Mouse (Mus musculus) hindbrain, postnatal 0 days (tissue): Measurements from ENCODE around the gene Wipi1. TPM values are rescaled to one million over a fixed set of nuclear protein-coding genes. Genes with fewer than 3 reads are reported as not detected.
"Not testable (repeated sequence)": the region's sequence is repeated elsewhere in the genome, so short reads cannot be mapped to it uniquely, and the experiment has no call there.

Experiments
- ATAC-seq: fragments of 200-750 bp; cut with Nextera tagmentation; 2 replicates; pipeline ENCODE4 v1.8.0; 2017; ENCODE audit warnings: mild to moderate bottlenecking, moderate TSS enrichment, moderate library complexity
- DNase-seq: peaks from one replicate; pipeline ENCODE4 v3.0.0-alpha.2; 2015; ENCODE audit warnings: low spot score
- H3K27ac ChIP-seq: fragments of 300-500 bp; sonication (generic); 2 replicates; pipeline ENCODE4 v1.5.1; 2014; ENCODE audit warnings: mild to moderate bottlenecking
- H3K27me3 ChIP-seq: fragments of 300-500 bp; sonication (generic); 2 replicates; pipeline ENCODE4 v1.6.1; 2014; ENCODE audit warnings: low read length, mixed read lengths; ENCODE audit not compliant: insufficient read depth
- H3K36me3 ChIP-seq: fragments of 300-500 bp; sonication (generic); 2 replicates; pipeline ENCODE4 v1.6.1; 2014; ENCODE audit warnings: low read length, mixed read lengths; ENCODE audit not compliant: insufficient read depth
- H3K4me1 ChIP-seq: fragments of 300-500 bp; sonication (generic); 2 replicates; pipeline ENCODE4 v1.6.1; 2014; ENCODE audit warnings: antibody characterized with exemption, low read length, mixed read lengths; ENCODE audit not compliant: insufficient read depth
- H3K4me2 ChIP-seq: fragments of 300-500 bp; sonication (generic); 2 replicates; pipeline ENCODE4 v1.6.1; 2014; ENCODE audit warnings: low read depth, mild to moderate bottlenecking, low read length, moderate library complexity, mixed read lengths
- H3K4me3 ChIP-seq: fragments of 300-500 bp; sonication (generic); 2 replicates; pipeline ENCODE4 v1.5.1; 2014; ENCODE audit warnings: low read length
- H3K9ac ChIP-seq: fragments of 300-500 bp; sonication (generic); replicated peaks from 2 replicates; pipeline ENCODE4 v1.6.1; 2014; ENCODE audit warnings: mild to moderate bottlenecking, low read length, moderate library complexity, mixed read lengths
- H3K9me3 ChIP-seq: fragments of 300-500 bp; sonication (generic); 2 replicates; pipeline ENCODE4 v1.6.1; 2016; ENCODE audit warnings: low read length, mixed read lengths
- CTCF ChIP-seq: IDR thresholded peaks from 2 replicates; pipeline ENCODE4 v1.5.1; 2016; ENCODE audit warnings: antibody characterized with exemption, control low read depth, low read depth
- WGBS: fragments of 180-500 bp; shearing (Covaris S2); extraction: QIAGEN DNeasy Blood & Tissue Kit; methylation state at CpG from one replicate; pipeline ENCODE4 v1.1.7; 2014; 5-methylcytosine and 5-hydroxymethylcytosine counted together
- polyA plus RNA-seq: library from polyadenylated mRNA; unstranded; fragments of >200 nt; fragmentation: Nextera tagmentation; extraction: Ambion mirVana; gene quantifications from 2 replicates; pipeline ENCODE4 v1.2.1, GENCODE M21; 2015
- total RNA-seq: library from RNA; depleted of rRNA; stranded (reverse); fragments of >200 nt; gene quantifications from 2 replicates; pipeline ENCODE4 v1.2.3, GENCODE M21; 2014; rRNA removed

The Wipi1 gene
- total RNA-seq (14.6 and 23.3 TPM in 2 replicates), polyA plus RNA-seq (21.0 and 23.5 TPM in 2 replicates)

- Histone ChIP-seq H3K4me3 (peak within 1 kb of the TSS; percentile 79), H3K4me2 (peak within 1 kb of the TSS; percentile 83), H3K27ac (peak within 1 kb of the TSS; percentile 87), H3K27me3 (no peaks in the 10 kb centered on the region), H3K9me3 (no peaks in the 10 kb centered on the region), H3K9ac (peak within 1 kb of the TSS; percentile 86), H3K36me3 (no peaks in the 10 kb centered on the region), H3K4me1 (no peaks in the 10 kb centered on the region; the same call in 1 of the 2 replicates)
- peak; percentile 98 for ATAC-seq
- DNase-seq, result peak; percentile 98
- under 1% methylated on average over 56 of the region's 58 CpGs for WGBS
- TF ChIP-seq CTCF, result no peak
Measured at GRCm38 (mm10) chr11:109611303-109612149, at the start of gene Wipi1. TSS of gene Wipi1 (minus strand) at chr11:109611967.

GRCm38 (mm10) chr11:109660526-109660925 lies 48.8 kb upstream of the Wipi1 start:
- WGBS, result 92% methylated on average over 8 of the region's 8 CpGs
- H3K36me3 ChIP-seq, result peaks cover 53% of the 10 kb centered on the region
- not testable (repeated sequence) for H3K4me2 ChIP-seq, H3K27ac ChIP-seq, H3K4me3 ChIP-seq, H3K4me1 ChIP-seq, H3K27me3 ChIP-seq, H3K9ac ChIP-seq, H3K9me3 ChIP-seq, ATAC-seq, DNase-seq

GRCm38 (mm10) chr11:109656232-109656631 lies 44.5 kb upstream of the Wipi1 start:
- Histone ChIP-seq H3K36me3 (peaks cover 32% of the 10 kb centered on the region), H3K4me2 (no peak overlapping the region), H3K9ac (no peak overlapping the region), H3K27ac (no peak overlapping the region), H3K27me3 (no peaks in the 10 kb centered on the region), H3K4me3 (no peak overlapping the region), H3K9me3 (no peaks in the 10 kb centered on the region), H3K4me1 (peaks cover 12% of the 10 kb centered on the region)
- ATAC-seq (no peak), DNase-seq (no peak)
- no peak for TF ChIP-seq CTCF
- WGBS, result 91% methylated on average over 7 of the region's 7 CpGs

- 86% methylated on average over 6 of the region's 6 CpGs for WGBS
Measured at GRCm38 (mm10) chr11:109654581-109654980, 42.8 kb upstream of the Wipi1 start.

GRCm38 (mm10) chr11:109653201-109653600 lies 41.4 kb upstream of the Wipi1 start:
- ATAC-seq (no peak), DNase-seq (no peak)
- H3K27ac ChIP-seq, result no peak overlapping the region
- H3K4me2 ChIP-seq, result peak overlapping the region; percentile 84
- no peaks in the 10 kb centered on the region for H3K27me3 ChIP-seq
- H3K9me3 ChIP-seq, result no peaks in the 10 kb centered on the region
- H3K4me1 ChIP-seq, result peaks cover 28% of the 10 kb centered on the region
- 57% methylated on average over 8 of the region's 8 CpGs for WGBS
- peaks cover 16% of the 10 kb centered on the region; the same call in 1 of the 2 replicates for H3K36me3 ChIP-seq
- TF ChIP-seq CTCF, result no peak
- peak overlapping the region; percentile 99; the same call in 1 of the 2 replicates for H3K9ac ChIP-seq
- peak overlapping the region; percentile 99; the same call in 1 of the 2 replicates for H3K4me3 ChIP-seq

More at GRCm38 (mm10) chr11:109654581-109654980, 42.8 kb upstream of the Wipi1 start:
- Histone ChIP-seq H3K27ac (no peak overlapping the region), H3K4me1 (peaks cover 18% of the 10 kb centered on the region), H3K27me3 (no peaks in the 10 kb centered on the region), H3K9ac (no peak overlapping the region), H3K4me2 (no peak overlapping the region), H3K9me3 (no peaks in the 10 kb centered on the region), H3K4me3 (no peak overlapping the region), H3K36me3 (peaks cover 16% of the 10 kb centered on the region; the same call in 1 of the 2 replicates)
- DNase-seq (no peak), ATAC-seq (no peak)
- no peak for TF ChIP-seq CTCF

- Histone ChIP-seq H3K36me3 (peaks cover 16% of the 10 kb centered on the region; the same call in 1 of the 2 replicates), H3K9me3 (no peaks in the 10 kb centered on the region), H3K4me2 (peak overlapping the region; percentile 84), H3K27me3 (no peaks in the 10 kb centered on the region), H3K27ac (0 out of 2 replicates have a peak overlapping the region, but pooled peaks have one; percentile 7), H3K4me3 (peak overlapping the region; percentile 99), H3K9ac (peak overlapping the region; percentile 99), H3K4me1 (peaks cover 30% of the 10 kb centered on the region)
- TF ChIP-seq CTCF, result no peak
- DNase-seq (no peak), ATAC-seq (no peak)
- 35% methylated on average over 6 of the region's 6 CpGs for WGBS
Measured at GRCm38 (mm10) chr11:109652505-109652904, 40.7 kb upstream of the Wipi1 start.
